Mouse (Mus musculus) Patski (cell line): Measurements from ENCODE around the gene Rccd1. TPM values are rescaled to one million over a fixed set of nuclear protein-coding genes. Genes with fewer than 3 reads are reported as not detected.
"Not testable (repeated sequence)": the region's sequence is repeated elsewhere in the genome, so short reads cannot be mapped to it uniquely, and the experiment has no call there.

Experiments used
- ATAC-seq: fragments of 100-300 bp; one replicate; pipeline ENCODE4 v1.8.0; 2021
- CTCF ChIA-PET: fragments of 350-600 bp; sonication (Branson Sonifier 250); formaldehyde crosslinking; loops from one replicate; lab custom pipeline; 2022; ENCODE audit warnings: inconsistent platforms; lab: Charles Lee
- POLR2A ChIA-PET: fragments of 350-600 bp; sonication (Branson Sonifier 250); formaldehyde crosslinking; loops from one replicate; lab custom pipeline; 2022; ENCODE audit warnings: antibody characterized with exemption, inconsistent platforms; lab: Charles Lee
- DNase-seq: peaks from one replicate; pipeline ENCODE4 v3.0.0-alpha.2; 2011; ENCODE audit warnings: low read depth, low spot score
- H3K27me3 ChIP-seq: fragments of 371-371 bp; one replicate; pipeline ENCODE4 v1.5.1; 2021
- CTCF ChIP-seq: fragments of 100-300 bp; IDR thresholded peaks from one replicate; pipeline ENCODE4 v1.5.1; 2021
- in situ Hi-C: fragments of 300-500 bp; cut with MboI; formaldehyde crosslinking; loops from 3 replicates; pipeline ENCODE4 v1.11.1; 2018; ENCODE audit warnings: low pct_unique_long_range_greater_than_20kb, mixed read lengths
- polyA plus RNA-seq: library from polyadenylated mRNA; unstranded; gene quantifications from one replicate; pipeline ENCODE4 v1.2.3, GENCODE M21; 2021

Gene Rccd1
- polyA plus RNA-seq, 1 experiment from 2014 or later = 11.5 TPM

GRCm38 (mm10) chr7:80336932-80337331 lies 12.7 kb upstream of the Rccd1 start:
- H3K27me3 ChIP-seq = no peaks in the 10 kb centered on the region
- DNase-seq (no peak), ATAC-seq (no peak)
- TF ChIP-seq CTCF = no peak
- ChIA-PET CTCF (interaction anchor here (0.9 to 1.9 kb wide), 3 partner anchors 10 to 247 kb away, joined by 3 to 7 read pairs (median 3); no protein-coding TSS in a partner anchor), POLR2A (interaction anchor here (1.1 to 2.2 kb wide), 3 partner anchors 8 to 12 kb away, joined by 3 to 7 read pairs (median 6); no protein-coding TSS in a partner anchor)
- in situ Hi-C loops = no loop called here

- H3K27me3 ChIP-seq = no peaks in the 10 kb centered on the region
- in situ Hi-C loops = no loop called here
- ChIA-PET POLR2A (interaction anchor here (1.0 to 2.2 kb wide), 2 partner anchors 8 to 10 kb away, joined by 4 to 7 read pairs; partner anchors contain the start of gene Rccd1), CTCF (no interaction called here)
- ATAC-seq (no peak), DNase-seq (no peak)
- TF ChIP-seq CTCF = no peak
These were observed 10.6 kb upstream of the Rccd1 start for GRCm38 (mm10) chr7:80334848-80335247.

GRCm38 (mm10) chr7:80331433-80331832 lies 7.2 kb upstream of the Rccd1 start:
- no peak for DNase-seq
- in situ Hi-C loops = no loop called here
- no peaks in the 10 kb centered on the region for H3K27me3 ChIP-seq
- no peak for TF ChIP-seq CTCF
- no peak for ATAC-seq
- CTCF ChIA-PET = interaction anchor here (1.5 to 2.1 kb wide), 3 partner anchors 9 to 11 kb away, joined by 5 to 8 read pairs (median 6); partner anchors contain the start of genes Hddc3 and Unc45a
- POLR2A ChIA-PET = no interaction called here

GRCm38 (mm10) chr7:80330278-80330677 lies 6.0 kb upstream of the Rccd1 start:
- ChIA-PET POLR2A (no interaction called here), CTCF (interaction anchor here (1.8 kb wide), 1 partner anchor 10 kb away, joined by 6 read pairs; the partner anchor contains the start of gene Unc45a)
- no peak for TF ChIP-seq CTCF
- no peaks in the 10 kb centered on the region for H3K27me3 ChIP-seq
- in situ Hi-C loops = no loop called here
- DNase-seq (no peak), ATAC-seq (no peak)

GRCm38 (mm10) chr7:80326076-80326475 lies 1.8 kb upstream of the Rccd1 start:
- no peak for TF ChIP-seq CTCF
- no peak for ATAC-seq
- ChIA-PET CTCF (interaction anchor here (0.7 kb wide), 1 partner anchor 10 kb away, joined by 4 read pairs; no protein-coding TSS in a partner anchor), POLR2A (no interaction called here)
- no peaks in the 10 kb centered on the region for H3K27me3 ChIP-seq
- in situ Hi-C loops = no loop called here
- DNase-seq = no peak

- ChIA-PET CTCF (interaction anchor here (0.7 to 1.3 kb wide), 2 partner anchors 11 to 18 kb away, joined by 3 to 4 read pairs; partner anchors contain the start of gene Hddc3), POLR2A (interaction anchor here (0.6 kb wide), 1 partner anchor 9 kb away, joined by 3 read pairs; no protein-coding TSS in a partner anchor)
- DNase-seq (no peak), ATAC-seq (no peak)
- no peaks in the 10 kb centered on the region for H3K27me3 ChIP-seq
- in situ Hi-C loops = no loop called here
- TF ChIP-seq CTCF = no peak
These were observed 1.1 kb upstream of the Rccd1 start for GRCm38 (mm10) chr7:80325292-80325868.

GRCm38 (mm10) chr7:80324816-80325119 lies 514 bp upstream of the Rccd1 start:
- in situ Hi-C loops, DNase-seq, ATAC-seq, H3K27me3 ChIP-seq: not testable (repeated sequence)
- CTCF ChIA-PET = interaction anchor here (0.8 to 1.3 kb wide), 2 partner anchors 13 to 18 kb away, joined by 3 to 4 read pairs; partner anchors contain the start of gene Hddc3
- POLR2A ChIA-PET = interaction anchor here (0.7 to 1.0 kb wide), 5 partner anchors 10 to 213 kb away, joined by 3 to 7 read pairs (median 4); no protein-coding TSS in a partner anchor

- TF ChIP-seq CTCF = no peak
- DNase-seq (no peak), ATAC-seq (no peak)
- H3K27me3 ChIP-seq = no peaks in the 10 kb centered on the region
- in situ Hi-C loops = no loop called here
- ChIA-PET CTCF (interaction anchor here (0.9 to 1.3 kb wide), 3 partner anchors 9 to 14 kb away, joined by 3 to 7 read pairs (median 4); no protein-coding TSS in a partner anchor), POLR2A (interaction anchor here (0.6 to 1.3 kb wide), 2 partner anchors 15 to 27 kb away, joined by 3 to 5 read pairs; no protein-coding TSS in a partner anchor)
These were observed 918 bp downstream of the Rccd1 start for GRCm38 (mm10) chr7:80323336-80323735.

GRCm38 (mm10) chr7:80319846-80320496 lies 4.3 kb downstream of the Rccd1 start:
- ChIA-PET POLR2A (no interaction called here), CTCF (interaction anchor here (1.0 to 1.2 kb wide), 2 partner anchors 9 to 180 kb away, joined by 3 read pairs; no protein-coding TSS in a partner anchor)
- DNase-seq = no peak
- in situ Hi-C loops = no loop called here
- no peak for ATAC-seq
- no peak for TF ChIP-seq CTCF
- H3K27me3 ChIP-seq = no peaks in the 10 kb centered on the region

- no peak for ATAC-seq
- no peaks in the 10 kb centered on the region for H3K27me3 ChIP-seq
- CTCF ChIA-PET = interaction anchor here (1.0 kb wide), 1 partner anchor 18 kb away, joined by 3 read pairs; no protein-coding TSS in a partner anchor
These were observed 5.6 kb downstream of the Rccd1 start for GRCm38 (mm10) chr7:80318670-80319069.

More at GRCm38 (mm10) chr7:80318670-80319069, 5.6 kb downstream of the Rccd1 start:
- in situ Hi-C loops = no loop called here
- TF ChIP-seq CTCF = no peak
- DNase-seq = no peak
- POLR2A ChIA-PET = interaction anchor here (0.9 kb wide), 1 partner anchor 17 kb away, joined by 3 read pairs; no protein-coding TSS in a partner anchor
